10 mouse cellular contexts compared by ENCODE assay signal in the genomic region with DNA sequence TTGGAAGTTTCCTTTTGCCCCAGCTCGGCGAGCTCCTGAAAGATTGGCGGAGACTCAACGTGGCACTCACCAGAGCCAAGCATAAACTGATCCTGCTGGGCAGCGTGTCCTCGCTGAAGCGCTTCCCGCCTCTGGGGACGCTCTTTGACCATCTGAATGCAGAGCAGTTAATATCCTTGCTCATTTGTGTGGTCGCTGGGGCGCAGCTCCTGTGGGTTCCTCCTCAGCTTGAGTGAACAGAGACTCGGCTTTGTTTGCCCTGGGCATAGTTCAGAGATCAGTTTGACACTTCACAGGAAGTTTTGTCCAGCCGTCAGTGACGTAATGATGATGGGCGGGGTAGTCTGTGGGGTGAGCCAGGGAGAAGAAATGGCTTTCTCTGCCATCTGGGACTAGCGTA. TPM values are rescaled to one million over a fixed set of nuclear protein-coding genes. Genes with fewer than 3 reads are reported as not detected.
DNase-seq lines count a peak whose midpoint lies in the region; ATAC-seq and TF ChIP-seq lines count a peak whose summit lies in the region.
"Had no signal": no experiment of that assay in that cellular context is flagged by ENCODE, and none has a peak within 500 bp of the region (broad histone marks: within the 10 kb centered on the region; RNA-seq: fewer than 3 reads in every experiment).

No protein-coding gene starts in this region.

- 86% methylated on average over 16 of the region's 16 CpGs for WGBS in limb, embryonic 12.5 days
- 87% methylated on average over 16 of the region's 16 CpGs for WGBS in limb, embryonic 10.5 days
- 59% methylated on average over 16 of the region's 16 CpGs for WGBS in liver, postnatal 0 days (ENCODE audit: insufficient replicate concordance)
- WGBS in forebrain, embryonic 16.5 days: 60% methylated on average over 16 of the region's 16 CpGs

- no peak for ATAC-seq in limb, embryonic 12.5 days (ENCODE audit: insufficient number of reproducible peaks, insufficient read depth, low FRiP score, low TSS enrichment, low read depth)
- ATAC-seq in liver, postnatal 0 days: peak; percentile 84
- ATAC-seq in forebrain, embryonic 16.5 days: no peak
- ATAC-seq: midbrain, embryonic 16.5 days had no signal

- H3K9ac ChIP-seq in limb, embryonic 12.5 days (replicated peaks): 0 out of 2 replicates have a peak overlapping the region, but pooled peaks have one; percentile 12
- H3K9ac ChIP-seq in liver, postnatal 0 days (replicated peaks): no peak overlapping the region
- no peak overlapping the region for H3K9ac ChIP-seq in forebrain, embryonic 16.5 days (replicated peaks; ENCODE audit: low read depth, low read length)

- H3K27ac ChIP-seq in limb, embryonic 12.5 days: no peak overlapping the region
- no peak overlapping the region for H3K27ac ChIP-seq in limb, embryonic 10.5 days
- H3K27ac ChIP-seq in brown adipose tissue, adult 24 weeks (replicated peaks; ENCODE audit: low read depth, low read length): no peak overlapping the region
- peak overlapping the region; percentile 60 for H3K27ac ChIP-seq in liver, postnatal 0 days (ENCODE audit: low read depth)
- H3K27ac ChIP-seq in forebrain, embryonic 16.5 days (ENCODE audit: low read length): no peak overlapping the region

- DNase-seq in limb, embryonic 10.5 days (ENCODE audit: low spot score): no peak
- peak; percentile 85 for DNase-seq in kidney, adult 11 months
- peak; percentile 73 for DNase-seq in liver, postnatal 0 days
- DNase-seq in heart, adult 8-10 months (ENCODE audit: low spot score): no peak
- DNase-seq in left cerebral cortex, adult 11 months (ENCODE audit: low spot score): no peak

- TF ChIP-seq EP300 in liver, postnatal 0 days (IDR thresholded peaks at IDR 0.05; ENCODE audit: low read depth): no peak

- H3K9me3 ChIP-seq in limb, embryonic 12.5 days: no peaks in the 10 kb centered on the region
- H3K9me3 ChIP-seq in limb, embryonic 10.5 days (replicated peaks): no peaks in the 10 kb centered on the region
- H3K9me3 ChIP-seq in liver, postnatal 0 days (ENCODE audit: low read length): no peaks in the 10 kb centered on the region
- H3K9me3 ChIP-seq in forebrain, embryonic 16.5 days (ENCODE audit: control insufficient read depth, low read length): no peaks in the 10 kb centered on the region
- H3K9me3 ChIP-seq: G1E had no signal

- H3K36me3 ChIP-seq in limb, embryonic 12.5 days: peaks cover 77% of the 10 kb centered on the region
- H3K36me3 ChIP-seq in limb, embryonic 10.5 days: peaks cover 89% of the 10 kb centered on the region
- H3K36me3 ChIP-seq in liver, postnatal 0 days (replicated peaks; ENCODE audit: insufficient read depth, low read length): peaks cover 31% of the 10 kb centered on the region
- H3K36me3 ChIP-seq in forebrain, embryonic 16.5 days (ENCODE audit: control insufficient read depth, insufficient read depth): peaks cover 2% of the 10 kb centered on the region

- no peak overlapping the region for H3K4me3 ChIP-seq in limb, embryonic 12.5 days (replicated peaks)
- H3K4me3 ChIP-seq in limb, embryonic 10.5 days: no peak overlapping the region
- peak overlapping the region; percentile 16; the same call in 1 of the 2 replicates for H3K4me3 ChIP-seq in brown adipose tissue, adult 24 weeks (ENCODE audit: insufficient read depth, low read depth, low read length)
- 0 out of 2 replicates have a peak overlapping the region, but pooled peaks have one; percentile 3 for H3K4me3 ChIP-seq in liver, postnatal 0 days (ENCODE audit: low read depth, low read length)
- no peak overlapping the region for H3K4me3 ChIP-seq in forebrain, embryonic 16.5 days (replicated peaks; ENCODE audit: low read length)

- H3K27me3 ChIP-seq in limb, embryonic 12.5 days: no peaks in the 10 kb centered on the region
- no peaks in the 10 kb centered on the region for H3K27me3 ChIP-seq in limb, embryonic 10.5 days (ENCODE audit: low read depth, poor library complexity, severe bottlenecking)
- no peaks in the 10 kb centered on the region for H3K27me3 ChIP-seq in liver, postnatal 0 days (ENCODE audit: insufficient read depth, low read length)
- H3K27me3 ChIP-seq in forebrain, embryonic 16.5 days (replicated peaks; ENCODE audit: control insufficient read depth, insufficient read depth, low read length): no peaks in the 10 kb centered on the region

- no peak overlapping the region for H3K4me2 ChIP-seq in limb, embryonic 12.5 days
- peak overlapping the region; percentile 20 for H3K4me2 ChIP-seq in liver, postnatal 0 days (ENCODE audit: low read depth, low read length)
- no peak overlapping the region for H3K4me2 ChIP-seq in forebrain, embryonic 16.5 days (ENCODE audit: low read length)

- peak; percentile 47 for TF ChIP-seq CTCF in liver, postnatal 0 days (IDR thresholded peaks at IDR 0.05; ENCODE audit: low read depth)

- no peaks in the 10 kb centered on the region for H3K4me1 ChIP-seq in limb, embryonic 12.5 days (replicated peaks)
- H3K4me1 ChIP-seq in limb, embryonic 10.5 days: no peaks in the 10 kb centered on the region
- no peaks in the 10 kb centered on the region for H3K4me1 ChIP-seq in brown adipose tissue, adult 24 weeks (ENCODE audit: control insufficient read depth, insufficient read depth, insufficient read length, low read length)
- H3K4me1 ChIP-seq in liver, postnatal 0 days (ENCODE audit: insufficient read depth): peaks cover 3% of the 10 kb centered on the region; the same call in 1 of the 2 replicates
- no peaks in the 10 kb centered on the region for H3K4me1 ChIP-seq in forebrain, embryonic 16.5 days (replicated peaks; ENCODE audit: control insufficient read depth, insufficient read depth, low read length)

RNA-seq across cellular contexts. Expression of a gene that starts 8.2 kb away (rescaled TPM):
- 32.1 and 33.0 TPM in 2 replicates for polyA plus RNA-seq in limb, embryonic 12.5 days (2016; fragmentation: Nextera tagmentation; extraction: Ambion mirVana)
- polyA plus RNA-seq in limb, embryonic 10.5 days (2016; fragmentation: Nextera tagmentation; extraction: Ambion mirVana): 20.5 and 23.9 TPM in 2 replicates
- 4.2 and 7.5 TPM in 2 replicates for polyA plus RNA-seq in brown adipose tissue, adult 24 weeks (2012; ENCODE audit: insufficient read depth, insufficient read length, missing spikeins)
- polyA plus RNA-seq in liver, postnatal 0 days (2015; fragmentation: Nextera tagmentation; extraction: Ambion mirVana): 2.8 and 2.9 TPM in 2 replicates
- total RNA-seq in heart, adult 8-10 months (2022): 10 to 100 TPM in 2 of 4 experiments, 1 to 10 TPM in 2; 6.4 to 10.8 (median 9.6) TPM
- polyA plus RNA-seq in forebrain, embryonic 16.5 days (2015; fragmentation: Nextera tagmentation; extraction: Ambion mirVana): 60.5 and 73.0 TPM in 2 replicates

RNA-seq across cellular contexts. Expression of a gene that starts 25.0 kb away (rescaled TPM):
- polyA plus RNA-seq in limb, embryonic 12.5 days (2016; fragmentation: Nextera tagmentation; extraction: Ambion mirVana): 28.2 and 32.3 TPM in 2 replicates
- 38.9 and 40.7 TPM in 2 replicates for polyA plus RNA-seq in limb, embryonic 10.5 days (2016; fragmentation: Nextera tagmentation; extraction: Ambion mirVana)
- 0.28 and 0.88 TPM in 2 replicates for polyA plus RNA-seq in brown adipose tissue, adult 24 weeks (2012; ENCODE audit: insufficient read depth, insufficient read length, missing spikeins)
- 10.6 and 11.0 TPM in 2 replicates for polyA plus RNA-seq in liver, postnatal 0 days (2015; fragmentation: Nextera tagmentation; extraction: Ambion mirVana)
- under 1 TPM; 0.38 to 0.66 (median 0.57) TPM for total RNA-seq in heart, adult 8-10 months (2022)
- polyA plus RNA-seq in forebrain, embryonic 16.5 days (2015; fragmentation: Nextera tagmentation; extraction: Ambion mirVana): 6.6 and 8.8 TPM in 2 replicates

RNA-seq across cellular contexts. Expression of a gene that starts 51.4 kb away (rescaled TPM):
- 10.9 and 11.5 TPM in 2 replicates for polyA plus RNA-seq in limb, embryonic 12.5 days (2016; fragmentation: Nextera tagmentation; extraction: Ambion mirVana)
- polyA plus RNA-seq in limb, embryonic 10.5 days (2016; fragmentation: Nextera tagmentation; extraction: Ambion mirVana): 8.8 and 11.3 TPM in 2 replicates
- polyA plus RNA-seq in brown adipose tissue, adult 24 weeks (2012; ENCODE audit: insufficient read depth, insufficient read length, missing spikeins): 38.1 and 43.0 TPM in 2 replicates
- 13.9 and 14.3 TPM in 2 replicates for polyA plus RNA-seq in liver, postnatal 0 days (2015; fragmentation: Nextera tagmentation; extraction: Ambion mirVana)
- 10 to 100 TPM; 23.4 to 29.5 (median 23.9) TPM for total RNA-seq in heart, adult 8-10 months (2022)
- 18.0 and 18.7 TPM in 2 replicates for polyA plus RNA-seq in forebrain, embryonic 16.5 days (2015; fragmentation: Nextera tagmentation; extraction: Ambion mirVana)

RNA-seq across cellular contexts. Expression of a gene that starts 52.2 kb away (rescaled TPM):
- 166 and 173 TPM in 2 replicates for polyA plus RNA-seq in limb, embryonic 12.5 days (2016; fragmentation: Nextera tagmentation; extraction: Ambion mirVana)
- 162 and 170 TPM in 2 replicates for polyA plus RNA-seq in limb, embryonic 10.5 days (2016; fragmentation: Nextera tagmentation; extraction: Ambion mirVana)
- polyA plus RNA-seq in brown adipose tissue, adult 24 weeks (2012; ENCODE audit: insufficient read depth, insufficient read length, missing spikeins): 30.0 and 45.4 TPM in 2 replicates
- 12.1 and 12.4 TPM in 2 replicates for polyA plus RNA-seq in liver, postnatal 0 days (2015; fragmentation: Nextera tagmentation; extraction: Ambion mirVana)
- total RNA-seq in heart, adult 8-10 months (2022): 10 to 100 TPM; 28.4 to 38.8 (median 30.2) TPM
- polyA plus RNA-seq in forebrain, embryonic 16.5 days (2015; fragmentation: Nextera tagmentation; extraction: Ambion mirVana): 196 and 205 TPM in 2 replicates

RNA-seq across cellular contexts. Expression of a gene that starts 52.3 kb away (rescaled TPM):
- polyA plus RNA-seq in limb, embryonic 12.5 days (2016; fragmentation: Nextera tagmentation; extraction: Ambion mirVana): 0.96 and 1.2 TPM in 2 replicates
- 0.94 and 1.1 TPM in 2 replicates for polyA plus RNA-seq in limb, embryonic 10.5 days (2016; fragmentation: Nextera tagmentation; extraction: Ambion mirVana)
- 0.58 and 1.9 TPM in 2 replicates for polyA plus RNA-seq in brown adipose tissue, adult 24 weeks (2012; ENCODE audit: insufficient read depth, insufficient read length, missing spikeins)
- 15.0 and 17.3 TPM in 2 replicates for polyA plus RNA-seq in liver, postnatal 0 days (2015; fragmentation: Nextera tagmentation; extraction: Ambion mirVana)
- total RNA-seq in heart, adult 8-10 months (2022): 10 to 100 TPM in 2 of 4 experiments, 1 to 10 TPM in 2; 8.9 to 13.2 (median 10.3) TPM
- polyA plus RNA-seq in forebrain, embryonic 16.5 days (2015; fragmentation: Nextera tagmentation; extraction: Ambion mirVana): 1.3 and 1.7 TPM in 2 replicates
- total RNA-seq: G1E had no signal
- polyA plus RNA-seq: G1E had no signal

Comparison
In these comparisons a context has a peak if more than half of its experiments do, and no peak if none do; other contexts are left out.
1. H3K4me3 ChIP-seq: peak in brown adipose tissue, adult 24 weeks (single experiment) and liver, postnatal 0 days (single experiment); none in limb, embryonic 12.5 days (single experiment), limb, embryonic 10.5 days (single experiment) and forebrain, embryonic 16.5 days (single experiment).
2. DNase-seq: peak in kidney, adult 11 months (single experiment) and liver, postnatal 0 days (single experiment); none in limb, embryonic 10.5 days (single experiment), heart, adult 8-10 months (single experiment) and left cerebral cortex, adult 11 months (single experiment).